Mouse (Mus musculus) ES-Bruce4 (cell line): ENCODE data around the gene Clcn1.

Source experiments
- CTCF ChIP-seq: IDR thresholded peaks from one replicate; pipeline ENCODE4 v1.8.1; 2011; ENCODE audit warnings: low read depth, low read length
- EP300 ChIP-seq: IDR thresholded peaks from 2 replicates; pipeline ENCODE4 v1.6.1; 2011; ENCODE audit warnings: low read depth, low read length; ENCODE audit not compliant: insufficient read depth
- POLR2A ChIP-seq: IDR thresholded peaks from one replicate; pipeline ENCODE4 v1.8.1; 2011; ENCODE audit warnings: low read length; ENCODE audit not compliant: insufficient read depth

- no peak for TF ChIP-seq CTCF
- TF ChIP-seq POLR2A = no peak
- no peak for TF ChIP-seq EP300
These were observed 38.5 kb upstream of the Clcn1 start for GRCm38 (mm10) chr6:42247981-42248380.
